Mouse (Mus musculus) hematopoietic multipotent progenitor cell, adult 10-12 weeks (in vitro differentiated cells): ENCODE measurements around the gene Prcd. TPM values are rescaled to one million over a fixed set of nuclear protein-coding genes. Genes with fewer than 3 reads are reported as not detected.

Experiments used
- polyA plus RNA-seq: library from polyadenylated mRNA; stranded (reverse); fragments of >175 nt; gene quantifications from 2 replicates; pipeline ENCODE4 v1.2.3, GENCODE M21; 2012; ENCODE audit warnings: low replicate concordance

Prcd gene
- polyA plus RNA-seq: 0.28 TPM in 1 of 2 replicates, not detected in the other

GRCm38 (mm10) chr11:116653234-116653633 lies at the start of gene Prcd:
Gene Prcd, plus strand, starts transcription at chr11:116653534.

GRCm38 (mm10) chr11:116626299-116627071 lies 26.8 kb upstream of the Prcd start, which contains the start of gene Rhbdf2:
Gene Rhbdf2, minus strand, starts transcription at chr11:116627019.

GRCm38 (mm10) chr11:116654255-116654821 lies 1.0 kb downstream of the Prcd start, which contains the start of gene Cygb:
Gene Cygb, minus strand, starts transcription at chr11:116654313.

Other genes starting within 250 kb of the Prcd start
- gene Rnf157, start 240.5 kb upstream of the Prcd start, polyA plus RNA-seq: 10.1 and 26.1 TPM in 2 replicates
- 297 and 674 TPM in 2 replicates for gene Ubald2, start 219.4 kb upstream of the Prcd start, polyA plus RNA-seq
- not detected in 2 replicates for gene Qrich2, start 187.3 kb upstream of the Prcd start, polyA plus RNA-seq
- 44.6 and 120 TPM in 2 replicates for gene Prpsap1, start 159.3 kb upstream of the Prcd start, polyA plus RNA-seq
- 5.9 and 27.5 TPM in 2 replicates for gene Sphk1, start 122.6 kb upstream of the Prcd start, polyA plus RNA-seq
- 33.5 and 64.3 TPM in 2 replicates for gene Ube2o, start 72.1 kb upstream of the Prcd start, polyA plus RNA-seq
- not detected in 2 replicates for gene Aanat, start 67.1 kb upstream of the Prcd start, polyA plus RNA-seq
- 73.5 and 140 TPM in 2 replicates for gene Rhbdf2, start 26.5 kb upstream of the Prcd start, polyA plus RNA-seq
- 1.3 and 5.0 TPM in 2 replicates for gene Cygb, start 779 bp downstream of the Prcd start, polyA plus RNA-seq
- not detected in 2 replicates for gene St6galnac1, start 122.0 kb downstream of the Prcd start, polyA plus RNA-seq
- gene Mxra7, start 174.5 kb downstream of the Prcd start, polyA plus RNA-seq: 3.5 and 8.9 TPM in 2 replicates
- gene Mettl23, start 189.7 kb downstream of the Prcd start, polyA plus RNA-seq: 52.6 and 96.9 TPM in 2 replicates
- gene Jmjd6, start 189.9 kb downstream of the Prcd start, polyA plus RNA-seq: 33.5 and 34.1 TPM in 2 replicates
- gene Mfsd11, start 198.9 kb downstream of the Prcd start, polyA plus RNA-seq: 17.7 and 25.3 TPM in 2 replicates
- 571 and 1,294 TPM in 2 replicates for gene Srsf2, start 199.6 kb downstream of the Prcd start, polyA plus RNA-seq